In the genomic region with DNA sequence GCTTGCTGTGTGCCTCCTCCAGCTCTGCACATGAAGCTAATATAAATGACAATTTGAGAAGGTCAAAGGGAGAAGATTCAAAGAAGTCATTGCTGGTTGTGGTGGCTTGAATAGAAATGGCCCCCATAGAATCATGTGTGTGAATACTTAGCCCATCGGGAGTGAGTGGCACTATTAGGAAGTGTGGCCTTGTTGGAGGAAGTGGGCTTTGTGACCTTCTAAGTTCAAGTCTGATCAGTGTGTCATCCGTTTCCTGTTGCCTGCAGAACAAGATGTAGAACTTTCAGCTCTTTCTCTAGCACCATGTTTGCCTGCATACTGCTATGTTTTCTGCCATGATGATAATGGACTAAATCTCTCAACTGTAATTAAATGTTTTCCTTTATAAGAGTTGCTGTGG, we compare ENCODE assay signal across 23 mouse cellular contexts. TPM values are rescaled to one million over a fixed set of nuclear protein-coding genes. Genes with fewer than 3 reads are reported as not detected.
"Had no signal": no experiment of that assay in that cellular context is flagged by ENCODE, and none has a peak within 500 bp of the region (broad histone marks: within the 10 kb centered on the region; RNA-seq: fewer than 3 reads in every experiment).

No protein-coding gene starts in this region.

- H3K4me2 ChIP-seq: lung, embryonic 14.5 days; midbrain, embryonic 12.5 days; midbrain, embryonic 15.5 days; neural tube, embryonic 12.5 days; stomach, embryonic 15.5 days had no signal

- H3K27ac ChIP-seq: midbrain, embryonic 10.5 days; midbrain, embryonic 12.5 days; midbrain, embryonic 15.5 days; neural tube, embryonic 12.5 days; stomach, embryonic 15.5 days; stomach, postnatal 0 days had no signal

- H3K4me1 ChIP-seq: midbrain, embryonic 10.5 days; midbrain, embryonic 12.5 days; midbrain, embryonic 15.5 days; neural tube, embryonic 12.5 days had no signal

- H3K36me3 ChIP-seq: midbrain, embryonic 10.5 days; midbrain, embryonic 12.5 days; midbrain, embryonic 15.5 days; neural tube, embryonic 12.5 days; stomach, embryonic 15.5 days had no signal

- H3K4me3 ChIP-seq: midbrain, embryonic 10.5 days; midbrain, embryonic 12.5 days; midbrain, embryonic 15.5 days; neural tube, embryonic 12.5 days; stomach, embryonic 15.5 days had no signal

- ATAC-seq: midbrain, embryonic 15.5 days had no signal

- H3K9me3 ChIP-seq: midbrain, embryonic 10.5 days; midbrain, embryonic 15.5 days; neural tube, embryonic 12.5 days; stomach, embryonic 15.5 days had no signal

- H3K27me3 ChIP-seq: stomach, embryonic 15.5 days had no signal

- DNase-seq: lung, adult 18-20 months; lung, embryonic 14.5 days; lung, postnatal 10 days; lung, postnatal 4 days; right cerebral cortex, postnatal 14 days; thymus, adult 2 months; thymus, postnatal 25 days; thymus, postnatal 4 days had no signal

- H3K9ac ChIP-seq: lung, embryonic 14.5 days; midbrain, embryonic 12.5 days; midbrain, embryonic 15.5 days; neural tube, embryonic 12.5 days; stomach, embryonic 15.5 days had no signal

RNA-seq across cellular contexts. Expression of gene Pmis2, which starts 12.0 kb away (rescaled TPM):
- total RNA-seq: megakaryocyte-erythroid progenitor cell, adult 5-6 weeks; midbrain, postnatal 0 days; monocyte, adult 5-6 weeks; neutrophil, adult 5-6 weeks had no signal
- polyA plus RNA-seq: liver, embryonic 16.5 days; lung, embryonic 14.5 days; lung, embryonic 16.5 days; midbrain, embryonic 10.5 days; midbrain, embryonic 12.5 days; midbrain, embryonic 15.5 days; midbrain, postnatal 0 days; neural tube, embryonic 12.5 days; neural tube, embryonic 14.5 days; spleen, adult 2 months; stomach, embryonic 15.5 days; stomach, postnatal 0 days; thymus, adult 2 months; urinary bladder, adult 2 months had no signal

RNA-seq across cellular contexts. Expression of gene 2200002J24Rik, which starts 15.3 kb away (rescaled TPM):
- total RNA-seq: megakaryocyte-erythroid progenitor cell, adult 5-6 weeks; midbrain, postnatal 0 days; monocyte, adult 5-6 weeks; neutrophil, adult 5-6 weeks had no signal
- polyA plus RNA-seq: midbrain, embryonic 10.5 days; midbrain, embryonic 12.5 days; midbrain, embryonic 15.5 days; midbrain, postnatal 0 days; neural tube, embryonic 12.5 days; neural tube, embryonic 14.5 days; urinary bladder, adult 2 months had no signal

RNA-seq across cellular contexts. Expression of gene Atp4a, which starts 28.6 kb away (rescaled TPM):
- total RNA-seq: monocyte, adult 5-6 weeks had no signal
- polyA plus RNA-seq: urinary bladder, adult 2 months had no signal
